Mouse (Mus musculus): ENCODE data around the gene Gm42791. TPM values are rescaled to one million over a fixed set of nuclear protein-coding genes. Genes with fewer than 3 reads are reported as not detected.

The Gm42791 gene
- polyA plus RNA-seq, 1 experiment from 2014 or later: 1.9 TPM

DNA sequence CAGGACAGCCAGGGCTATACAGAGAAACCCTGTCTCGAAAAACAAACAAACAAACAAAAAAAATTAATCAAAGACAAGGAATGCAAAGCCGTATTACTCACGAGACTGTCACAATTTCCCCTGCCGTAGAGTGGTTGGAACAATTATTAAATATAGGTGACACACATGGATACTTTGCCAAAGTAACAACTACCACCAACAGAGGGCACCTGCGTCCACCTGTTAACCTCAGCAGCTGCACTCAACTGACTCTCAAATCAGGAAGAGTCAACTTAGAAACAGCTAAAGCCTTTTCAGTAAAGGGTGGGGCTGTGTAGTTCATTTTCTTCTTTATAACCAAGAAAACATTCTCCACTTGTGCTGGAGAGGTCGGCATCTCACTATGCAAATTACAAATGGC, 90.1 kb downstream of the Gm42791 start:
- no peak overlapping the region for H3K27ac ChIP-seq (replicated peaks; ENCODE audit: low read depth, low read length)
- no peak overlapping the region for H3K4me3 ChIP-seq (ENCODE audit: low read depth, low read length)
- WGBS: 78% methylated on average over 6 of the region's 6 CpGs
- H3K36me3 ChIP-seq (ENCODE audit: control insufficient read depth, insufficient read depth, low read length): 0 out of 2 replicates have a peak, but pooled peaks cover 3% of the 10 kb centered on the region
- no peaks in the 10 kb centered on the region for H3K9me3 ChIP-seq (ENCODE audit: control insufficient read depth, low read length)
- no peaks in the 10 kb centered on the region for H3K27me3 ChIP-seq (ENCODE audit: control insufficient read depth, insufficient read depth, low read length)
- DNase-seq (ENCODE audit: low spot score) (peak; percentile 72), ATAC-seq (ENCODE audit: insufficient number of reproducible peaks, low FRiP score, low TSS enrichment, low read depth) (no peak)
- H3K9ac ChIP-seq (ENCODE audit: low read length): no peak overlapping the region
- H3K4me1 ChIP-seq (ENCODE audit: control insufficient read depth, insufficient read depth, low read length): 0 out of 2 replicates have a peak, but pooled peaks cover 3% of the 10 kb centered on the region
- no peak overlapping the region for H3K4me2 ChIP-seq (ENCODE audit: low read depth, severe bottlenecking)

DNA sequence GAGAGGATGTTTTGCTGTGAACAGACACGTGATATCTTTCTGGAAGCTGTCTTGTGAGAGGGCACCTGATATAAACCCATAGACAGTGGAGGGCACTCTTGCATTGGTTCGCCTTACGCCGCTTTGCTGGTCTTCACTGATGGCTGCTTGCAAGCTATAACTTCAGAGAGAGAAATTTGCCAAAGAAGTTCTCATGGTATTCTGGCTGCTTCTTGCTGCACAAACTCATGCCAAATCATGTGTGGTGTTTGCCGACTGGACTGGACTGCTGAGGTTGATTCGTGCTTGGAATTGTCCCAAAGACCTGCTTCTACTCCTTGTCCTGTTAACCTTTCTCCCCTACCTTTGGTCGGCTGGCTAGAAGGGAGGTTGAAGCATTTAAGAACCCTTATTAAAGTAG, 95.6 kb downstream of the Gm42791 start:
- H3K4me1 ChIP-seq (ENCODE audit: control insufficient read depth, insufficient read depth, low read length): no peaks in the 10 kb centered on the region
- H3K36me3 ChIP-seq (ENCODE audit: control insufficient read depth, insufficient read depth, low read length): no peaks in the 10 kb centered on the region
- H3K9ac ChIP-seq (ENCODE audit: low read length): no peak overlapping the region
- WGBS: 92% methylated on average over 7 of the region's 7 CpGs
- ATAC-seq (ENCODE audit: insufficient number of reproducible peaks, low FRiP score, low TSS enrichment, low read depth) (no peak), DNase-seq (ENCODE audit: low spot score) (no peak)
- H3K4me3 ChIP-seq (ENCODE audit: low read depth, low read length): no peak overlapping the region
- H3K9me3 ChIP-seq (ENCODE audit: control insufficient read depth, low read length): no peaks in the 10 kb centered on the region
- H3K27ac ChIP-seq (replicated peaks; ENCODE audit: low read depth, low read length): no peak overlapping the region
- H3K27me3 ChIP-seq (ENCODE audit: control insufficient read depth, insufficient read depth, low read length): no peaks in the 10 kb centered on the region
- H3K4me2 ChIP-seq (ENCODE audit: low read depth, severe bottlenecking): no peak overlapping the region

DNA sequence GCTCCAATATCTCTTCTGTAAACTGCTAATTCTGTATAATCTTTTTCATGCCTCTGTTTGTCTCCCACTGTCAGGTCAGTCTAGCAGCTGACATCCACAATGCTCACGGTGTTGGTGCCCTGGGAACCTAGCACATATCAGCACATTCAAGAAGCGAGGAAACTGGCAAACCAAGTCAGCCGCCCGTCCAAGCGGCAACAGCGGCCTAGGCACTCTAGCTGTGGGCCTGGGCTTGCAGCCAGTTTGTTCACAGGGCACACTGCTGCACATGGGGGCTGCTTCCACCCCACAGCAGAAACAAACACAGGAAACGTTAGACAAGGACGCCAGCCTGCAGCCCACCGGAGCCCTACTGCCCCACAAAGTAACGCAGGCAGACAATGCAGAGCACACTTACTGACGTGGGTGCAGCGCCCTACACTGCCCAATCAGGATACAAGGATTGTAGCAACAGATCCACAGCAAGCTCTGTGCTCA, 97.0 kb downstream of the Gm42791 start:
- no peak overlapping the region for H3K9ac ChIP-seq (ENCODE audit: low read length)
- H3K9me3 ChIP-seq (ENCODE audit: control insufficient read depth, low read length): no peaks in the 10 kb centered on the region
- peaks cover 3% of the 10 kb centered on the region; the same call in 1 of the 2 replicates for H3K36me3 ChIP-seq (ENCODE audit: control insufficient read depth, insufficient read depth, low read length)
- no peaks in the 10 kb centered on the region for H3K4me1 ChIP-seq (ENCODE audit: control insufficient read depth, insufficient read depth, low read length)
- no peak overlapping the region for H3K4me3 ChIP-seq (ENCODE audit: low read depth, low read length)
- no peak overlapping the region for H3K4me2 ChIP-seq (ENCODE audit: low read depth, severe bottlenecking)
- no peaks in the 10 kb centered on the region for H3K27me3 ChIP-seq (ENCODE audit: control insufficient read depth, insufficient read depth, low read length)
- no peak overlapping the region for H3K27ac ChIP-seq (replicated peaks; ENCODE audit: low read depth, low read length)
- no peak for DNase-seq (ENCODE audit: low spot score)
- ATAC-seq (ENCODE audit: insufficient number of reproducible peaks, low FRiP score, low TSS enrichment, low read depth): no peak
- 89% methylated on average over 12 of the region's 12 CpGs for WGBS

DNA sequence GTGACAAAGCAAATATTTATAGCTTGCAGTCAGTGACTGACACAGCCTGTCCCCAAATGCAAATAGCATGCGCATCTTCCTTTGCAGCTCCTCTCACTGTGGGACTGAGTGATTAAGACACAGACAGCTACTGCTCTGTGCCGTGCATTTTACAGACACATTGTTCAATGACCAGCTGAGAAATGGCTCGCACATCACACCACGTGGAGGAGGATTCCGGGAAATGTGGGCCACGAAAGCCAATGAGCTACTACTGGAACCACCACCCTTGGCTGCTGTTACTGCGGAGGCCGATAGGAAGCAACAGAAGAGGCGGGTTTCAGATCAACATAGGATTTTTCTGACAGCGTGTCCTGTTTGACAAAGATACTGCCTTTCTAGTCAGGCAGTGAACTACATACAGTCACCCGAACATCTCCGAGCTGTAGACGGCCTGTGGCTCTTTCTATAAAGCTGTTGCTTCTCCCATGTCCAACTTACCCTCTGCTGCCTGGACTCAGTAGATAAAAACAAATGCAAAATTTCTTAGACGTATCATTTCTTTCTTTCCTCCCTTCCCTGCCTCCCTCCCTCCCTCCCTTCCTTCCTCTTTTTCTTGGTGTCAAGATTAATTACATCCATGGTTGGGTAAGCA, 97.8 kb downstream of the Gm42791 start:
- no peak overlapping the region for H3K9ac ChIP-seq (ENCODE audit: low read length)
- H3K27ac ChIP-seq (replicated peaks; ENCODE audit: low read depth, low read length): no peak overlapping the region
- no peak for DNase-seq (ENCODE audit: low spot score)
- no peak overlapping the region for H3K4me3 ChIP-seq (ENCODE audit: low read depth, low read length)
- peaks cover 3% of the 10 kb centered on the region; the same call in 1 of the 2 replicates for H3K36me3 ChIP-seq (ENCODE audit: control insufficient read depth, insufficient read depth, low read length)
- ATAC-seq (ENCODE audit: insufficient number of reproducible peaks, low FRiP score, low TSS enrichment, low read depth): no peak
- no peaks in the 10 kb centered on the region for H3K9me3 ChIP-seq (ENCODE audit: control insufficient read depth, low read length)
- no peak overlapping the region for H3K4me2 ChIP-seq (ENCODE audit: low read depth, severe bottlenecking)
- no peaks in the 10 kb centered on the region for H3K27me3 ChIP-seq (ENCODE audit: control insufficient read depth, insufficient read depth, low read length)
- H3K4me1 ChIP-seq (ENCODE audit: control insufficient read depth, insufficient read depth, low read length): no peaks in the 10 kb centered on the region
- WGBS: 82% methylated on average over 14 of the region's 14 CpGs

DNA sequence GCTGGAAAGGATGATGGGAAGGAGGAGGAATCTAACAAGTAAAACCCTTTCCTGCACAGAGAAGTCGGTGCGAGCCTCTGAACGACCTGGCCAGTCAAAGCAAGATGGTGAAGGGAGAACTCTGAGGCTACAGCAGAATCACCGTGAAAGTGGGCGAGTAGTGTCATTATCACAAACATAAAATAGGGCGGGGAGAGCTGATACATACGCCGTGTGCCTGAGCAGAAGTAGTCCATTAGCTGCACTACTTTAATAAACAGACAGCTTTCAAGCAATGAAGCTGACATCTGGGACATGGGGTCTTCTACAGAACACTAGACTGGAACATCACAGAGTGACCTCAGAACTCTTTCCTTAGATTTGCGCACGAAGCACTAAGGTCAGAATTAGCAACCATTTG, 98.4 kb downstream of the Gm42791 start:
- Histone ChIP-seq H3K27ac (replicated peaks; ENCODE audit: low read depth, low read length) (no peak overlapping the region), H3K4me1 (ENCODE audit: control insufficient read depth, insufficient read depth, low read length) (no peaks in the 10 kb centered on the region), H3K36me3 (ENCODE audit: control insufficient read depth, insufficient read depth, low read length) (peaks cover 3% of the 10 kb centered on the region; the same call in 1 of the 2 replicates), H3K9me3 (ENCODE audit: control insufficient read depth, low read length) (no peaks in the 10 kb centered on the region), H3K4me3 (ENCODE audit: low read depth, low read length) (no peak overlapping the region), H3K4me2 (ENCODE audit: low read depth, severe bottlenecking) (no peak overlapping the region), H3K9ac (ENCODE audit: low read length) (no peak overlapping the region), H3K27me3 (ENCODE audit: control insufficient read depth, insufficient read depth, low read length) (no peaks in the 10 kb centered on the region)
- DNase-seq (ENCODE audit: low spot score) (no peak), ATAC-seq (ENCODE audit: insufficient number of reproducible peaks, low FRiP score, low TSS enrichment, low read depth) (no peak)
- 85% methylated on average over 10 of the region's 10 CpGs for WGBS

DNA sequence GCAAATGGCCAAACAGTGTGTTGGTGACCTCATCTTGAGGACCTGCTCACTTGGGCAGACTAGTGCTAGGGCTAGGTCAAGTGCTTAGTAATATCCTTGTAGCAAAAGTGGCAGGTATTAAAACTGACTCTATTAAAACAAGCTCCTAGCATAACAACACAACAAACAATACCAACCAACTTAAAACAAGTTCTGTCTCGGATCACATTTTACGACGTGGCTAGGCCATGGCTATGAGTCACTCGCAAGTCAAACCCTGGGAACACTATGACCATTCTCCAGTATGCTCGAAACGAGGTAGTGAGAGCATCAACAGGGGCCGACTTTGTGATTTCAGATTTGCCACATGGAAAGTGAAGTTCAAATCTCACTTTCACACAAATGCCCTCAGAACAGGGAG, 99.1 kb downstream of the Gm42791 start:
- H3K27ac ChIP-seq (replicated peaks; ENCODE audit: low read depth, low read length): no peak overlapping the region
- H3K27me3 ChIP-seq (ENCODE audit: control insufficient read depth, insufficient read depth, low read length): no peaks in the 10 kb centered on the region
- no peaks in the 10 kb centered on the region for H3K4me1 ChIP-seq (ENCODE audit: control insufficient read depth, insufficient read depth, low read length)
- H3K9ac ChIP-seq (ENCODE audit: low read length): no peak overlapping the region
- no peak overlapping the region for H3K4me2 ChIP-seq (ENCODE audit: low read depth, severe bottlenecking)
- H3K9me3 ChIP-seq (ENCODE audit: control insufficient read depth, low read length): no peaks in the 10 kb centered on the region
- no peak for ATAC-seq (ENCODE audit: insufficient number of reproducible peaks, low FRiP score, low TSS enrichment, low read depth)
- 75% methylated on average over 7 of the region's 7 CpGs for WGBS
- H3K36me3 ChIP-seq (ENCODE audit: control insufficient read depth, insufficient read depth, low read length): peaks cover 5% of the 10 kb centered on the region; the same call in 1 of the 2 replicates
- DNase-seq (ENCODE audit: low spot score): no peak
- H3K4me3 ChIP-seq (ENCODE audit: low read depth, low read length): no peak overlapping the region

DNA sequence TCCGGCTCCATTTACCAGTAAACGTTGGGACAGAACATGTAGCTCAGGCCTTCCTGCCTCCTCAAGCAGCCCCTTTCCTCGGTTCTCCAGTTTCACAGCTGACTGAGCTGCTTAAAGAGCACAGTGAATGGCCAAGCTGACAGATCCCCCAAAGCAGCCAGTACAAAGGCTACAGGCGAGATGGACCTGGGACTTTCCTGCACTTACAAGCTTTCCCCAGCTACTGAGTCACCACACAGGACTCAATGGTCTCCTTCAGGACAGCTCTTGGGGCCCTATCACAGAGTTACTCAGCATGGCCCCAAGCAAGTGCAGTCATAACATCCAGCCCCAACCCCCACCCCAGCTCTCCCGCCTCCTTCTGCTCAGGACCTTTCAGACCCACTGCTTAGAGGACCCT, 99.9 kb downstream of the Gm42791 start:
- no peak overlapping the region for H3K27ac ChIP-seq (replicated peaks; ENCODE audit: low read depth, low read length)
- WGBS: 56% methylated on average over 5 of the region's 5 CpGs
- ATAC-seq (ENCODE audit: insufficient number of reproducible peaks, low FRiP score, low TSS enrichment, low read depth): no peak
- no peak overlapping the region for H3K9ac ChIP-seq (ENCODE audit: low read length)
- DNase-seq (ENCODE audit: low spot score): no peak
- H3K4me2 ChIP-seq (ENCODE audit: low read depth, severe bottlenecking): no peak overlapping the region
- H3K9me3 ChIP-seq (ENCODE audit: control insufficient read depth, low read length): no peaks in the 10 kb centered on the region
- H3K4me1 ChIP-seq (ENCODE audit: control insufficient read depth, insufficient read depth, low read length): no peaks in the 10 kb centered on the region
- H3K27me3 ChIP-seq (ENCODE audit: control insufficient read depth, insufficient read depth, low read length): no peaks in the 10 kb centered on the region
- no peak overlapping the region for H3K4me3 ChIP-seq (ENCODE audit: low read depth, low read length)
- peaks cover 5% of the 10 kb centered on the region; the same call in 1 of the 2 replicates for H3K36me3 ChIP-seq (ENCODE audit: control insufficient read depth, insufficient read depth, low read length)

DNA sequence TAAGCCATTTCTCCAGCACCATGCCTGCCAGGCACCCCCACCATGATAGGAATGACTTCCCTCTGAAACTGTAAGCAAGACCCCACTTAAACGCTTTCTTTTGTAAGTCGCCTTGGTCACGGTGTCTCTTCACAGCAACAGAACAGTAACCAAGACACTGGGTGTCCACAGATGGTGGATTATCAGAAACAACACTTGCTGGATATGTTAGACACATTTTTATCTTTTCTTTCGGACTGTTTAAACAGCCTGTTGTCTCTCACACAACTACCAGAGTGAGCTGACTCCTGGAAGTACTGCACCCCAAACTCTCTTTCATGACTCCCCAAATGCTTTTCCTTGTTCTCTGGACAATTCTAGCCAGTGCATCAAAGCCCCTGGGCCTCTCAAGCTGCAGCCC, 104.7 kb downstream of the Gm42791 start:
- Histone ChIP-seq H3K36me3 (ENCODE audit: control insufficient read depth, insufficient read depth, low read length) (peaks cover 5% of the 10 kb centered on the region; the same call in 1 of the 2 replicates), H3K9ac (ENCODE audit: low read length) (no peak overlapping the region), H3K4me2 (ENCODE audit: low read depth, severe bottlenecking) (no peak overlapping the region), H3K4me1 (ENCODE audit: control insufficient read depth, insufficient read depth, low read length) (peaks cover 5% of the 10 kb centered on the region), H3K4me3 (ENCODE audit: low read depth, low read length) (no peak overlapping the region), H3K27ac (replicated peaks; ENCODE audit: low read depth, low read length) (no peak overlapping the region), H3K27me3 (ENCODE audit: control insufficient read depth, insufficient read depth, low read length) (no peaks in the 10 kb centered on the region), H3K9me3 (ENCODE audit: control insufficient read depth, low read length) (no peaks in the 10 kb centered on the region)
- 98% methylated on average over 4 of the region's 4 CpGs for WGBS
- ATAC-seq (ENCODE audit: insufficient number of reproducible peaks, low FRiP score, low TSS enrichment, low read depth) (no peak), DNase-seq (ENCODE audit: low spot score) (no peak)

DNA sequence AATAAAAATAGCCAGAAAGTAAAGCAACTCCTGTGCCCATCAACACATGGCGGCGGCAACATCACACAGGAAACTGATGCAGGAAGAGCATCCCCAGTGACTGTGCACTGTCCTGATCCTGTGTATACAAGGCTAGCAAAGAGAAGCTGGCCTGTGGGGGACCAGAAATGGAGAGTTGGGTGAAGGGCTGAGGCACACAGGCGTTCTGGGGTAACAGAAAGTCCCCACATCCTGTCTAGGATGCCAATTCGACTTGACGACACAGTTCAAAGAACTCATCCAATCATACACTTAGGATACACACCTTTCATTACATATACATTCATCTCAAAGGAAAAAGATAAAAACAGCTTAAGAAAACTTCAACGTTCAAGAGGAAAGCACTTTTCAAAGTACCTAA, 106.9 kb downstream of the Gm42791 start:
- Histone ChIP-seq H3K27me3 (ENCODE audit: control insufficient read depth, insufficient read depth, low read length) (no peaks in the 10 kb centered on the region), H3K9me3 (ENCODE audit: control insufficient read depth, low read length) (no peaks in the 10 kb centered on the region), H3K4me1 (ENCODE audit: control insufficient read depth, insufficient read depth, low read length) (peaks cover 5% of the 10 kb centered on the region), H3K4me3 (ENCODE audit: low read depth, low read length) (no peak overlapping the region), H3K27ac (replicated peaks; ENCODE audit: low read depth, low read length) (no peak overlapping the region), H3K4me2 (ENCODE audit: low read depth, severe bottlenecking) (no peak overlapping the region), H3K36me3 (ENCODE audit: control insufficient read depth, insufficient read depth, low read length) (peaks cover 2% of the 10 kb centered on the region; the same call in 1 of the 2 replicates), H3K9ac (ENCODE audit: low read length) (no peak overlapping the region)
- ATAC-seq (ENCODE audit: insufficient number of reproducible peaks, low FRiP score, low TSS enrichment, low read depth) (no peak), DNase-seq (ENCODE audit: low spot score) (no peak)
- WGBS: 87% methylated on average over 6 of the region's 6 CpGs
